Mouse (Mus musculus) embryonic facial prominence, embryonic 11.5 days (tissue): ENCODE data around the gene Cacnb4. TPM values are rescaled to one million over a fixed set of nuclear protein-coding genes. Genes with fewer than 3 reads are reported as not detected.
A peak's percentile ranks its signal among the peaks of the same experiment; 100 is the strongest.

Experiments used
- ATAC-seq: fragments of 200-750 bp; cut with Nextera tagmentation; replicated peaks from 2 replicates; pipeline ENCODE4 v1.8.0; 2017; ENCODE audit warnings: low read depth; ENCODE audit not compliant: insufficient number of reproducible peaks, low FRiP score, low TSS enrichment
- DNase-seq: peaks from one replicate; pipeline ENCODE4 v3.0.0-alpha.2; 2015; ENCODE audit warnings: low spot score
- H3K27ac ChIP-seq: fragments of 300-500 bp; sonication (generic); replicated peaks from 2 replicates; pipeline ENCODE4 v1.5.1; 2014; ENCODE audit warnings: mild to moderate bottlenecking, low read depth, low read length, control low read depth
- H3K27me3 ChIP-seq: fragments of 300-500 bp; sonication (generic); 2 replicates; pipeline ENCODE4 v1.6.1; 2014; ENCODE audit warnings: mild to moderate bottlenecking, low read length, moderate library complexity, mixed read lengths; ENCODE audit not compliant: control insufficient read depth, insufficient read depth
- H3K36me3 ChIP-seq: fragments of 300-500 bp; sonication (generic); replicated peaks from 2 replicates; pipeline ENCODE4 v1.6.1; 2014; ENCODE audit warnings: low read depth, mild to moderate bottlenecking, low read length, moderate library complexity, mixed read lengths; ENCODE audit not compliant: control insufficient read depth, insufficient read depth
- H3K4me1 ChIP-seq: fragments of 300-500 bp; sonication (generic); 2 replicates; pipeline ENCODE4 v1.6.1; 2014; ENCODE audit warnings: low read length, mixed read lengths; ENCODE audit not compliant: control insufficient read depth, insufficient read depth
- H3K4me2 ChIP-seq: fragments of 300-500 bp; sonication (generic); 2 replicates; pipeline ENCODE4 v1.6.1; 2014; ENCODE audit warnings: low read depth, mild to moderate bottlenecking, control low read depth, low read length, moderate library complexity
- H3K4me3 ChIP-seq: fragments of 300-500 bp; sonication (generic); 2 replicates; pipeline ENCODE4 v1.5.1; 2014; ENCODE audit warnings: low read depth, low read length, control low read depth
- H3K9ac ChIP-seq: fragments of 300-500 bp; sonication (generic); replicated peaks from 2 replicates; pipeline ENCODE4 v1.6.1; 2014; ENCODE audit warnings: mild to moderate bottlenecking, control low read depth, low read length
- H3K9me3 ChIP-seq: fragments of 300-500 bp; sonication (generic); replicated peaks from 2 replicates; pipeline ENCODE4 v1.6.1; 2016; ENCODE audit warnings: mild to moderate bottlenecking, low read length, inconsistent platforms, mixed read lengths; ENCODE audit not compliant: control insufficient read depth
- WGBS: fragments of 180-500 bp; shearing (Covaris S2); extraction: QIAGEN DNeasy Blood & Tissue Kit; methylation state at CpG from one replicate; pipeline ENCODE4 v1.1.7; 2014; 5-methylcytosine and 5-hydroxymethylcytosine counted together
- polyA plus RNA-seq: library from polyadenylated mRNA; unstranded; fragments of >200 nt; fragmentation: Nextera tagmentation; extraction: Ambion mirVana; gene quantifications from 2 replicates; pipeline ENCODE4 v1.2.1, GENCODE M21; 2014

Cacnb4 gene
- polyA plus RNA-seq, 1 experiment from 2014 or later = 0.95 TPM

GRCm38 (mm10) chr2:52626266-52626665, 50.4 kb downstream of the Cacnb4 start:
- no peaks in the 10 kb centered on the region for H3K9me3 ChIP-seq
- no peaks in the 10 kb centered on the region for H3K36me3 ChIP-seq
- ATAC-seq (no peak), DNase-seq (no peak)
- H3K4me2 ChIP-seq = no peak overlapping the region
- no peaks in the 10 kb centered on the region for H3K4me1 ChIP-seq
- H3K4me3 ChIP-seq = no peak overlapping the region
- H3K27ac ChIP-seq = no peak overlapping the region
- no peaks in the 10 kb centered on the region for H3K27me3 ChIP-seq
- WGBS = 86% methylated on average over 3 of the region's 3 CpGs
- H3K9ac ChIP-seq = no peak overlapping the region

GRCm38 (mm10) chr2:52625731-52626130, 50.9 kb downstream of the Cacnb4 start:
- Histone ChIP-seq H3K4me1 (no peaks in the 10 kb centered on the region), H3K27ac (no peak overlapping the region), H3K36me3 (no peaks in the 10 kb centered on the region), H3K9me3 (no peaks in the 10 kb centered on the region), H3K9ac (no peak overlapping the region), H3K4me3 (no peak overlapping the region), H3K4me2 (no peak overlapping the region), H3K27me3 (no peaks in the 10 kb centered on the region)
- DNase-seq = no peak
- ATAC-seq = no peak
- 92% methylated on average over 6 of the region's 6 CpGs for WGBS

GRCm38 (mm10) chr2:52623921-52624404, 52.7 kb downstream of the Cacnb4 start:
- H3K9ac ChIP-seq = no peak overlapping the region
- no peak overlapping the region for H3K4me2 ChIP-seq
- peak; percentile 19 for DNase-seq
- H3K27me3 ChIP-seq = no peaks in the 10 kb centered on the region
- 40% methylated on average over 7 of the region's 7 CpGs for WGBS
- ATAC-seq = no peak
- no peaks in the 10 kb centered on the region for H3K4me1 ChIP-seq
- no peaks in the 10 kb centered on the region for H3K36me3 ChIP-seq
- no peak overlapping the region for H3K27ac ChIP-seq
- H3K4me3 ChIP-seq = no peak overlapping the region
- no peaks in the 10 kb centered on the region for H3K9me3 ChIP-seq

- Histone ChIP-seq H3K27me3 (no peaks in the 10 kb centered on the region), H3K4me2 (no peak overlapping the region), H3K36me3 (no peaks in the 10 kb centered on the region), H3K4me3 (no peak overlapping the region), H3K9me3 (no peaks in the 10 kb centered on the region), H3K27ac (no peak overlapping the region), H3K9ac (0 out of 2 replicates have a peak overlapping the region, but pooled peaks have one; percentile 10), H3K4me1 (no peaks in the 10 kb centered on the region)
- no peak for ATAC-seq
- no peak for DNase-seq
- WGBS = 36% methylated on average over 4 of the region's 4 CpGs
Measured at GRCm38 (mm10) chr2:52623461-52623860, 53.2 kb downstream of the Cacnb4 start.

GRCm38 (mm10) chr2:52622616-52623015, 54.0 kb downstream of the Cacnb4 start:
- Histone ChIP-seq H3K4me2 (no peak overlapping the region), H3K9me3 (no peaks in the 10 kb centered on the region), H3K27me3 (no peaks in the 10 kb centered on the region), H3K4me3 (no peak overlapping the region), H3K4me1 (no peaks in the 10 kb centered on the region), H3K36me3 (no peaks in the 10 kb centered on the region), H3K27ac (no peak overlapping the region), H3K9ac (no peak overlapping the region)
- DNase-seq = no peak
- no peak for ATAC-seq
- 70% methylated on average over 2 of the region's 2 CpGs for WGBS

- ATAC-seq (no peak), DNase-seq (no peak)
- WGBS = 62% methylated on average over 17 of the region's 17 CpGs
- H3K4me2 ChIP-seq = peak overlapping the region; percentile 13; the same call in 1 of the 2 replicates
- 0 out of 2 replicates have a peak overlapping the region, but pooled peaks have one; percentile 13 for H3K9ac ChIP-seq
- H3K4me1 ChIP-seq = no peaks in the 10 kb centered on the region
- no peaks in the 10 kb centered on the region for H3K9me3 ChIP-seq
- H3K4me3 ChIP-seq = no peak overlapping the region
- no peaks in the 10 kb centered on the region for H3K27me3 ChIP-seq
- H3K27ac ChIP-seq = no peak overlapping the region
- no peaks in the 10 kb centered on the region for H3K36me3 ChIP-seq
Measured at GRCm38 (mm10) chr2:52619406-52619974, 57.1 kb downstream of the Cacnb4 start.

GRCm38 (mm10) chr2:52618804-52619203, 57.8 kb downstream of the Cacnb4 start:
- Histone ChIP-seq H3K9me3 (no peaks in the 10 kb centered on the region), H3K9ac (no peak overlapping the region), H3K4me1 (no peaks in the 10 kb centered on the region), H3K36me3 (no peaks in the 10 kb centered on the region), H3K4me3 (no peak overlapping the region), H3K27me3 (no peaks in the 10 kb centered on the region), H3K4me2 (no peak overlapping the region), H3K27ac (no peak overlapping the region)
- no peak for DNase-seq
- 86% methylated on average over 2 of the region's 2 CpGs for WGBS
- ATAC-seq = no peak

GRCm38 (mm10) chr2:52615429-52615828, 61.2 kb downstream of the Cacnb4 start:
- WGBS = 70% methylated on average over 5 of the region's 5 CpGs
- no peak overlapping the region for H3K27ac ChIP-seq
- no peak overlapping the region for H3K4me2 ChIP-seq
- DNase-seq (no peak), ATAC-seq (no peak)
- H3K9ac ChIP-seq = no peak overlapping the region
- H3K36me3 ChIP-seq = no peaks in the 10 kb centered on the region
- H3K4me3 ChIP-seq = no peak overlapping the region
- H3K9me3 ChIP-seq = no peaks in the 10 kb centered on the region
- no peaks in the 10 kb centered on the region for H3K27me3 ChIP-seq
- no peaks in the 10 kb centered on the region for H3K4me1 ChIP-seq
